Mouse (Mus musculus) stomach, postnatal 0 days (tissue): ENCODE measurements around the gene Leng1. TPM values are rescaled to one million over a fixed set of nuclear protein-coding genes. Genes with fewer than 3 reads are reported as not detected.

Experiments used
- ATAC-seq: fragments of 200-750 bp; cut with Nextera tagmentation; 2 replicates; pipeline ENCODE4 v1.8.0; 2017; ENCODE audit not compliant: low FRiP score, low TSS enrichment
- DNase-seq: peaks from one replicate; pipeline ENCODE4 v3.0.0-alpha.2; 2016; ENCODE audit warnings: low spot score
- H3K27ac ChIP-seq: fragments of 300-500 bp; sonication (generic); replicated peaks from 2 replicates; pipeline ENCODE4 v1.5.1; 2014; ENCODE audit warnings: mild to moderate bottlenecking, control low read depth
- H3K27me3 ChIP-seq: fragments of 300-500 bp; sonication (generic); 2 replicates; pipeline ENCODE4 v1.6.1; 2014; ENCODE audit warnings: low read length; ENCODE audit not compliant: control insufficient read depth, insufficient read depth
- H3K36me3 ChIP-seq: fragments of 300-500 bp; sonication (generic); 2 replicates; pipeline ENCODE4 v1.6.1; 2014; ENCODE audit warnings: low read length, mixed read lengths; ENCODE audit not compliant: control insufficient read depth, insufficient read depth
- H3K4me1 ChIP-seq: fragments of 300-500 bp; sonication (generic); replicated peaks from 2 replicates; pipeline ENCODE4 v1.6.1; 2014; ENCODE audit warnings: antibody characterized with exemption; ENCODE audit not compliant: control insufficient read depth, insufficient read depth
- H3K4me2 ChIP-seq: fragments of 300-500 bp; sonication (generic); replicated peaks from 2 replicates; pipeline ENCODE4 v1.6.1; 2014; ENCODE audit warnings: low read depth, mild to moderate bottlenecking, control low read depth, moderate library complexity
- H3K4me3 ChIP-seq: fragments of 300-500 bp; sonication (generic); 2 replicates; pipeline ENCODE4 v1.5.1; 2014; ENCODE audit warnings: low read depth, low read length, control low read depth
- H3K9ac ChIP-seq: fragments of 300-500 bp; sonication (generic); 2 replicates; pipeline ENCODE4 v1.6.1; 2014; ENCODE audit warnings: mild to moderate bottlenecking, low read length, control low read depth, mixed read lengths
- H3K9me3 ChIP-seq: fragments of 300-500 bp; sonication (generic); 2 replicates; pipeline ENCODE4 v1.6.1; 2016; ENCODE audit warnings: low read length; ENCODE audit not compliant: control insufficient read depth
- CTCF ChIP-seq: IDR thresholded peaks from 2 replicates; pipeline ENCODE4 v1.5.1; 2016; ENCODE audit warnings: antibody characterized with exemption, low read depth, mild to moderate bottlenecking, moderate library complexity
- EP300 ChIP-seq: optimal IDR thresholded peaks from 2 replicates; pipeline ENCODE3; 2016; ENCODE audit warnings: antibody characterized with exemption
- WGBS: fragments of 180-500 bp; shearing (Covaris S2); extraction: QIAGEN DNeasy Blood & Tissue Kit; methylation state at CpG from one replicate; pipeline ENCODE4 v1.1.7; 2014; 5-methylcytosine and 5-hydroxymethylcytosine counted together
- polyA plus RNA-seq: library from polyadenylated mRNA; unstranded; fragments of >200 nt; fragmentation: Nextera tagmentation; extraction: Ambion mirVana; gene quantifications from 2 replicates; pipeline ENCODE4 v1.2.1, GENCODE M21; 2015

Leng1 gene
- polyA plus RNA-seq, 1 experiment from 2014 or later = 11.7 TPM

DNA sequence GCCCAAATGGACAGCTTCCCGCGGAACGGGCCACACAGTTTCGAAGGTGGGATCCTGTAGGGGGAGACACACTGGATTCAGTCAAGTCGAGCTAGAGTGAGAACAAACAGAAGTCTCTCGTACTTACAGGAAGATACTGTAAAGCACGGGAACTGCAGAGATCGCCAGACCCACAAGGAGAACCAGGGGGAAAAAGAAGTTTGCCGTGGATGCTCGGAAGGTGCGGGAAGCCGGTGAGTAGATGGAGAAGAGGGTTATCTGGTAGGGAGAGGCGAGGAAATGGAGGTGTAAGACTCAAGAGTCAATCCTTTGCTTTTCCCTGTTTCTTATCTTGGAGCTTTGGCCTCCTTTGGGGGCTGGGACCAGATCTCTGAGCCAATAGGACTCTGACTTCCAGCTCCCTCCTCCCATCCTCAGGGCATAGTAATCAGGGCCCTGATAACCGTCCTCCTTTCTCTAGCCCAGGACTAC, 1.3 kb upstream of the Leng1 start:
- ATAC-seq = no peak
- H3K4me3 ChIP-seq = no peak overlapping the region

DNA sequence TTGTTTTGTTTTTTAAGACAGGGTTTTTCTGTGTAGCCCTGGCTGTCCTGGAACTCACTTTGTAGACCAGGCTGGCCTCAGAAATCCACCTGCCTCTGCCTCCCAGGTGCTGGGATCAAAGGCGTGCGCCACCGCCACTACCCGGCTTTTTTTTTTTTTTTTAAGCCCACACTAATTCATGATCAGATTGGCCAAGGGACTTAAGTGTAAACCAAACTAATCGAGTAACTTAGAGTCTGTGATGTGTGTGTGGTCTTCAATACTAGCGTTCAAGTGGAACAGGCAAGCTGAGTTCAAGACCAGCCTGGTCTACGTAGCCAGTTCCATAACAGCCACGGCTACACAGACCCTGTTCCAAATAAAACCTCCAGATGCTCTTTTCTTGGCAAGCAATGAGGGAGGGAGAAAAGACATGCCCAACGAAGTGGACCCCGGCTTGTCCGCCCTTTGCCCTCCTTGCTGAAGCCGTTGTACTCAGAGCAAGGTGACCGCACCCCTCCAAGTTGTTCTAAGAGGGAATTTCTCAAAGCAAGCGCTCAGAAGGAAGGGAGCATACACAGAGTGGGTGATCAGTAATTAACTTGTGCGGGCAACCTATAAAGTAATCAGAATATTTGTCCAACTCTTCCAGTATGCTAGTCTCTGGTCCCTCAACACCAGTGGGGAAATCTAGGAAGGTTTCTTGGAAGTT, 971 bp downstream of the Leng1 start:
- peak overlapping the region; percentile 91 for H3K27ac ChIP-seq
- H3K4me1 ChIP-seq = no peaks in the 10 kb centered on the region
- H3K4me3 ChIP-seq = peak overlapping the region; percentile 64
- H3K9ac ChIP-seq = peak overlapping the region; percentile 78
- DNase-seq (peak; percentile 53), ATAC-seq (peak; percentile 47)
- H3K9me3 ChIP-seq = no peaks in the 10 kb centered on the region
- peak overlapping the region; percentile 63 for H3K4me2 ChIP-seq
- peaks cover 22% of the 10 kb centered on the region for H3K36me3 ChIP-seq
- TF ChIP-seq CTCF (no peak), EP300 (no peak)
- 26% methylated on average over 15 of the region's 15 CpGs for WGBS
- H3K27me3 ChIP-seq = no peaks in the 10 kb centered on the region

More for the DNA sequence above, 1.3 kb upstream of the Leng1 start:
- TF ChIP-seq EP300 (no peak), CTCF (peak; percentile 46)
- H3K4me1 ChIP-seq = no peaks in the 10 kb centered on the region
- no peaks in the 10 kb centered on the region for H3K27me3 ChIP-seq
- peaks cover 7% of the 10 kb centered on the region; the same call in 1 of the 2 replicates for H3K36me3 ChIP-seq
- H3K4me2 ChIP-seq = no peak overlapping the region
- H3K9me3 ChIP-seq = no peaks in the 10 kb centered on the region
- WGBS = 23% methylated on average over 14 of the region's 14 CpGs
- H3K27ac ChIP-seq = no peak overlapping the region
- peak; percentile 44 for DNase-seq
- no peak overlapping the region for H3K9ac ChIP-seq

DNA sequence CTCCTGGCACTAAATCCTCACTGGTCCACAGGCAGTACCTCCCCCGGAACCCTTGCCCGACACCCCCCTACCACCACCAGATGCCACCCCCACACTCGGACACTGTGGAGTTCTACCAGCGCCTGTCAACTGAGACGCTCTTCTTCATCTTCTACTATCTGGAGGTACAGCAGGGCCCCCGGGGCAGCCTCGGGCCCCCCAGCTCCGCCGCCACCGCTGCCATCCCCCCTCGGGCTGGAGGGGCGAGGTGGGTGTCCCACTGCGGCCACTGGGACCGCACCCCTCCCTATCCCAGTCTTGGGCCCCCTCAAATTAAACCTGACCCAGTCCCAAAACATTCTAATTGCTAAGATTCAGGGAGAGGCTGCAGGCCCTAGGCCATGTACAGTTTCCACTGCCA, 7.1 kb downstream of the Leng1 start:
- Histone ChIP-seq H3K9me3 (no peaks in the 10 kb centered on the region), H3K4me2 (no peak overlapping the region), H3K27ac (no peak overlapping the region), H3K9ac (no peak overlapping the region), H3K4me3 (no peak overlapping the region), H3K27me3 (no peaks in the 10 kb centered on the region), H3K36me3 (peaks cover 50% of the 10 kb centered on the region), H3K4me1 (no peaks in the 10 kb centered on the region)
- TF ChIP-seq EP300 (no peak), CTCF (no peak)
- DNase-seq (no peak), ATAC-seq (no peak)
- WGBS = 92% methylated on average over 14 of the region's 14 CpGs

DNA sequence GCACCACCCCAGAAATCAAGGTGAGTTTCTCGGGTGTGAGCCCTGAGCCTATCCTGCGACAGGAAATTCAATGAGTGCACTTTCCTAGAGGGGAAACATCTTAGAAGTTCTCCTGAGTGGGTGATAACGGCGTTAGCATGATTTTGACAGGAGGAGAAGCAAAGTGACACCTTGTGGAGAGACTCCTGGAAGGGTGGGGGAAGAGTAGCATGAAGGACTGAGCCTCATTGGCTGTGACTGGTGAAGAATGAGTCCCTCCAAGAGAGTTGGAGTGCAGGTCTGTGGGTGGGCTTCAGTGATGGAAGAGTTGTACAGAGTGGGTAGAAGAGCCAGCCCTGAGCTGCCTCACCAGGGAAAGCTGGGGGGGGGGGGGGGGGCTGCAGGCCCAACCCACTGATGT, 8.7 kb downstream of the Leng1 start:
- no peak overlapping the region for H3K27ac ChIP-seq
- H3K4me1 ChIP-seq = no peaks in the 10 kb centered on the region
- peaks cover 57% of the 10 kb centered on the region for H3K36me3 ChIP-seq
- H3K4me2 ChIP-seq = no peak overlapping the region
- TF ChIP-seq EP300 (no peak), CTCF (no peak)
- ATAC-seq (no peak), DNase-seq (no peak)
- no peaks in the 10 kb centered on the region for H3K27me3 ChIP-seq
- no peak overlapping the region for H3K9ac ChIP-seq
- whole genome bisulfite sequencing = 85% methylated on average over 4 of the region's 4 CpGs
- H3K9me3 ChIP-seq = no peaks in the 10 kb centered on the region
- H3K4me3 ChIP-seq = no peak overlapping the region

DNA sequence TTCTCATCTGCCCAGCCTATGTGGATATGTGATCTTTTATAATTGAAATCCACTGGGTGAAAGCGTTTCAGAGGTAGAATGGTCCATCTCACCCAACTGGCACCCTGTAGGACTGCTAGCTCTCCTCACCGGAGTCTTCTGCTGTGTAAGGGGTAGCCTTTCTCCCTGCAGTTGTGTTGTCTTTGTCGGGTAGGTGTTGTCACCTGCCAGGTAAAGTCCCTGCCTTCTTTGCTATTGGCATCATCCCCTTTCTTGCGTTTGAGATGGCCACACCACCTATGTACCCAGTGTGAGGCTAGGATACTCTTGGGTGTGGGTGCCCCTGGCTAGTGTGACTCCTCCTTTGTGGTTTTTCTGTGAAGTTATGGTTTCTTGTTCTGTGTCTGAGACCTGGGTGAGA, 19.0 kb downstream of the Leng1 start:
- no peaks in the 10 kb centered on the region for H3K9me3 ChIP-seq
- TF ChIP-seq CTCF (no peak), EP300 (no peak)
- H3K4me1 ChIP-seq = peaks cover 10% of the 10 kb centered on the region
- H3K27ac ChIP-seq = no peak overlapping the region
- H3K27me3 ChIP-seq = no peaks in the 10 kb centered on the region
- 45% methylated on average over 4 of the region's 4 CpGs for WGBS
- peak overlapping the region; percentile 80 for H3K4me2 ChIP-seq
- no peak for ATAC-seq
- peak overlapping the region; percentile 99 for H3K4me3 ChIP-seq
- H3K36me3 ChIP-seq = peaks cover 8% of the 10 kb centered on the region
- peak overlapping the region; percentile 98 for H3K9ac ChIP-seq
- no peak for DNase-seq

DNA sequence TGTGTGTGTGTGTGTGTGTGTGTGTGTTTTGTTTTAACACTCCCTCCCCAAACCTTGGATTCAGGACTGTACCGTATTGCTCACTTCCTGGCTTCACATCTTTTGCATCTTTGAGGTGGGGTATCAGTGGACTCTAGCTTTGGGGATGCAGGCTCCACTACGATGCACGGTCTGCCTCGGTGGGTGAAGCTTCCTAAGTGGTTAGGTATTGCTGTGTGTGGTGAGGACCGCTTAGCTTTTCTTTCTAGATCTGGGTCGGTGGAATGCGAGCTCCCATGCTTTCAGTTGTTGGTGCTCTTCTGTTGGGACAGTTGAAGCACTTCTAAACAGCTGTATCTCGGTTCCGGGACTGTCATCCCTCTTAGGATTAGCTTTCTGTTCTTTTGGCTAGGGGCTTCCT, 19.5 kb downstream of the Leng1 start:
- H3K27ac ChIP-seq = peak overlapping the region; percentile 99; the same call in 1 of the 2 replicates
- 7% methylated on average over 9 of the region's 9 CpGs for WGBS
- DNase-seq = no peak
- peak overlapping the region; percentile 99 for H3K4me3 ChIP-seq
- peaks cover 4% of the 10 kb centered on the region for H3K36me3 ChIP-seq
- H3K4me1 ChIP-seq = peaks cover 10% of the 10 kb centered on the region
- no peak for TF ChIP-seq EP300
- no peak for TF ChIP-seq CTCF
- H3K9ac ChIP-seq = peak overlapping the region; percentile 98
- peak overlapping the region; percentile 80 for H3K4me2 ChIP-seq
- no peaks in the 10 kb centered on the region for H3K27me3 ChIP-seq
- H3K9me3 ChIP-seq = no peaks in the 10 kb centered on the region
- no peak for ATAC-seq
